Mouse (Mus musculus) ovary, adult 2 months (tissue): Measurements from ENCODE around the gene Zfp969. TPM values are rescaled to one million over a fixed set of nuclear protein-coding genes. Genes with fewer than 3 reads are reported as not detected.

Source experiments
- polyA plus RNA-seq: library from polyadenylated mRNA; depleted of rRNA; stranded (reverse); fragments of >200 nt; gene quantifications from 2 replicates; pipeline ENCODE4 v1.2.3, GENCODE M21; 2012; rRNA removed

Zfp969 gene
- not detected in 2 replicates for polyA plus RNA-seq

DNA sequence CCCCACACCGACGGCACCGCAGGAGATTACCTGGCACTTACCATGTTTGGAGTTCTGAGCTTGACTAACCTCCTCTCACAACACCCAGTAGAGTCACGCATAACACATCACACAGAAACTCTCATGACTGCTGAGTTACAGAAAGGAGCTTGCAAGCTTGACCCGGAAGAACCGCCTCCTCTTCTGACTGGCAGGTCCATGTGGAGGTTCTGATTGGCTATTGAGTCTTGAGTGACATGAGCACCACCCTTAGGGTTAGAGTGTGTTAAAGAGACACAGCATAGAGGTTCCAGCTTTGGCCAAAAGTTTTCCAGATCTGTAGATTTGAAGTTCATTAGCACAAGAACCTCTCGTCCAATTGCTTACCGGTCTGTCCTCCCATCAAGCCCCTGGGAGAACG is at the start of gene Zfp969:
TSS of gene Zfp969 (minus strand) at position 101 of the 400 bp plus-strand sequence.

DNA sequence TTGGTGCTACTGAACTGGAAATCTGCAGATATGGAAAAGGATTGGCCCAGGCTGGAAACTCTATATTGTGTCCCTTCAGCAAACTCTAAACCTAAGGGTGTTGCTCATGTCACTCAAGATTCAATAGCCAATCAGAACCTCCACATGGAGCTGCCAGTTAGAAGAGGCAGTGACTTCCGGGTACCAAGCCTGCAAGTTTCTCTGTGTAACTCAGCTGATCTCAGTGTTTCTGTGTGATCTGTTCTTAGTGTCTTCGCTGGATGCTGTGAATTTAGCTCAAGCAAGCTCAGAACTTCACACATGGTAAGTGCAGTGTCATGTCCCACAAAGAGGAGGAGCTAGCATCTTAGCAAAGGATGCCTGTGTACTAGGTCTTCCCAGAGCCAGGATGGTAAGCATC is 37.8 kb upstream of the Zfp969 start, which contains the start of gene Gm2007:
TSS of gene Gm2007 (plus strand) at position 301 of the 400 bp plus-strand sequence.

DNA sequence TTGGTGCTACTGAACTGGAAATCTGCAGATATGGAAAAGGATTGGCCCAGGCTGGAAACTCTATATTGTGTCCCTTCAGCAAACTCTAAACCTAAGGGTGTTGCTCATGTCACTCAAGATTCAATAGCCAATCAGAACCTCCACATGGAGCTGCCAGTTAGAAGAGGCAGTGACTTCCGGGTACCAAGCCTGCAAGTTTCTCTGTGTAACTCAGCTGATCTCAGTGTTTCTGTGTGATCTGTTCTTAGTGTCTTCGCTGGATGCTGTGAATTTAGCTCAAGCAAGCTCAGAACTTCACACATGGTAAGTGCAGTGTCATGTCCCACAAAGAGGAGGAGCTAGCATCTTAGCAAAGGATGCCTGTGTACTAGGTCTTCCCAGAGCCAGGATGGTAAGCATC is 59.8 kb downstream of the Zfp969 start, which contains the start of gene Gm11007:
TSS of gene Gm11007 (plus strand) at position 301 of the 400 bp plus-strand sequence.

Other genes with a start within 250 kb of the Zfp969 start
- 0.38 TPM in 1 of 2 replicates, not detected in the other for gene Zfp965, start 233.7 kb downstream of the Zfp969 start, polyA plus RNA-seq
- gene Gm11007, start 59.7 kb downstream of the Zfp969 start, polyA plus RNA-seq = not detected in 2 replicates
- not detected in 2 replicates for gene Gm2007, start 37.9 kb upstream of the Zfp969 start, polyA plus RNA-seq
- 0.64 and 0.77 TPM in 2 replicates for gene Gm14288, start 97.4 kb upstream of the Zfp969 start, polyA plus RNA-seq
- 0.66 and 1.3 TPM in 2 replicates for gene Gm6710, start 165.6 kb upstream of the Zfp969 start, polyA plus RNA-seq
- 0.07 and 0.17 TPM in 2 replicates for gene Zfp966, start 227.5 kb upstream of the Zfp969 start, polyA plus RNA-seq